Mouse (Mus musculus) bone marrow, adult 2 months (tissue): ENCODE measurements around the gene Slc25a47.

Source experiments
- CTCF ChIP-seq: fragments of 200-500 bp; IDR thresholded peaks from 2 replicates; pipeline ENCODE4 v1.5.1; 2011; ENCODE audit warnings: low read length, control low read depth; ENCODE audit not compliant: control insufficient read depth, insufficient read depth
- POLR2A ChIP-seq: fragments of 200-500 bp; IDR thresholded peaks from 2 replicates; pipeline ENCODE4 v1.6.1; 2011; ENCODE audit warnings: low read depth, mild to moderate bottlenecking, control low read depth, low read length, borderline replicate concordance; ENCODE audit not compliant: control insufficient read depth

- TF ChIP-seq CTCF: peak; percentile 91
- no peak for TF ChIP-seq POLR2A
Observed at GRCm38 (mm10) chr12:108902940-108903339, 67.1 kb downstream of the Slc25a47 start.
